Mouse (Mus musculus): ENCODE results near the gene Pigq.

Pigq gene

DNA sequence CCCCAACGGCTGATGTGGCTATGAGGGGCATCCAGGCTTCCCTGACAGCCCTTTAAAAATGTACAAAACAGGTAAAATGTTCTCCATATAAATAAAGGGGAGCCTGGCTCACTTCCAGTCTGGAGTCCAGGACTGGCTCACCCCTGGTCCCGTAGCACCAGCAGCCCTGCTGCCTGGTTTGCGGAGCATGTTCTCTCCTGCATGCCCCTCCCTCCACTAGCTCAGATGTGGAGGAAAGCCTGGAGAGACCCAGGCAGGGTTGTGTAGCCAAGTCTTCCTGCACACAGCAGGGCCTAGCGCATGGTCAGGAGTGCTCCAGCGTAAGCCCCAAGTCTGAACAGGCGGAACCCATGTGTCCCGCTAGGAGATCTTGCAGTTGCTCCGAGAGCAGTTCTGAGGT lies 61.5 kb downstream of the Pigq start:
- in situ Hi-C loops (cut with MboI), result no loop called here

DNA sequence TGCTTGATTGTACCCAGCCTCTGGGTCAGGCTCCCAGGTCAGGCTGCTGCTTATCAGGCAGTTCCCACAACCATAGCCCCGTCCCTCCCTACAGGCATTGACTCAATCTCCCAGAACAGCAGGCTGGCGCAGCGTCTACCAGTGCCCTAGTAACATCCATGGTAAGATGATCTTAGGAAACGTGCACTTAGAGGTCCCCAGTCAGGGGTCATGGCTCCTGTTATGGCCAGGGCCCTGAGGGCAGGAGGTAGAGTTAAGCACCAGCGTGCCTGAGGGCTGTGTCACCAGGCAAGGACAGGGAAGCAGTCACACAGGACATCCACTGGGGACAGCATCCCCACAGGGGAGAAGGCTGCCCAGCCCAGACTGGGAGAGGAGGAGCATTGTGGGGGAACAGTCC lies 62.4 kb downstream of the Pigq start:
- in situ Hi-C loops (cut with MboI), result no loop called here

DNA sequence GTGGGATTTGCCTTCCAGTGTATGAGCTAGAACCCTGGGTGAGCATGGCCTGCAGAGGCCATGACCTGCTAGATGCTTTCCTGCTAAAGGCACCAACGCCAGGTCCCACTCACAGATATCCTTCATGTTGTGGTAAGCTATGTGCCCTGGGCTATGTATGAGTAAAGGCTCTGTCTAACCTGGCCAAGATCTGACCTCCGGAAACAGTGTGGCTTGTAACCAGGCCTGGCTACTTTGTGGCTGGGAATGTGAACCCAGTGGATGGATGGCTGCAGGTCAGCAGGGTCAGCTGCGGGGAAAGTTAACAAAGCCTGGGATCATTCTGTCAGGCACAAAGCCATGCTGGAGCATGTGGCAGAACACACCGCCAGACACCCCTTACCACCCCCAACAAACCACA lies 63.0 kb downstream of the Pigq start:
- in situ Hi-C loops (cut with MboI), result no loop called here

DNA sequence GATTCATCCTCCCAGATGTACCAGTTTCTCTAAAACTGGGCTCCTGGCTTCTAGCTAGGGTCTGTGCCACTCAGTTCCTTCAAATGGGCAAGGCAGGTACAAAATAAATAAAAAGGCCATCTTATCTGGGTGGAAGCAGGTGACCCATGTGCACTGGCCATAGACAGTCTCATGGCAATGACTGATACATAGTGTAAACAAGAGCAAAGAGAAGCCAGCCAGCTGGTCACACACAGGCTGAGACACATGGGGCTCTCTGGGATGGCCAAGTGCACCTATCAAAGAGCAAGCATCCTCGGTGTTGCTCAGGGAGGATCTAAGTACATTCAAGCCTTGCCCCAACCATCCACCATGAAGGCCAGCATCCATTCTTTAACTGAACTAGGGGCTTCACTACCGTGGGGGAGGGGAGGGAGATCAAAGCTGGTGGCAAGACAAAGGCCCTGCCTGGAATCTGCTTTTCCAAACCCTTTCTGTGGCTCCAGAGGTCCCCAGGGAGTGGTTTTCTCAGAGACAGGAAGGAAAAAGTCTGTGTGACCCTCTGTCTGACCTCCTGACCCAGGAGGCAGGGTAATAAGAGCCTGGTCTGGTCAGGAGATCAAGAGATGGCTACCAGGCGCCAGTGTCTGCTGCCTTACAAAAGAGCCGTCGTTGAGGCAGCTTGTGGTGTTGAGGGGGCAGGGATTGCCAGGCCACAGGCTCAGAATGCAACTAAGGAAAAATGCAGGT lies 63.7 kb downstream of the Pigq start:
- in situ Hi-C loops (cut with MboI), result no loop called here

DNA sequence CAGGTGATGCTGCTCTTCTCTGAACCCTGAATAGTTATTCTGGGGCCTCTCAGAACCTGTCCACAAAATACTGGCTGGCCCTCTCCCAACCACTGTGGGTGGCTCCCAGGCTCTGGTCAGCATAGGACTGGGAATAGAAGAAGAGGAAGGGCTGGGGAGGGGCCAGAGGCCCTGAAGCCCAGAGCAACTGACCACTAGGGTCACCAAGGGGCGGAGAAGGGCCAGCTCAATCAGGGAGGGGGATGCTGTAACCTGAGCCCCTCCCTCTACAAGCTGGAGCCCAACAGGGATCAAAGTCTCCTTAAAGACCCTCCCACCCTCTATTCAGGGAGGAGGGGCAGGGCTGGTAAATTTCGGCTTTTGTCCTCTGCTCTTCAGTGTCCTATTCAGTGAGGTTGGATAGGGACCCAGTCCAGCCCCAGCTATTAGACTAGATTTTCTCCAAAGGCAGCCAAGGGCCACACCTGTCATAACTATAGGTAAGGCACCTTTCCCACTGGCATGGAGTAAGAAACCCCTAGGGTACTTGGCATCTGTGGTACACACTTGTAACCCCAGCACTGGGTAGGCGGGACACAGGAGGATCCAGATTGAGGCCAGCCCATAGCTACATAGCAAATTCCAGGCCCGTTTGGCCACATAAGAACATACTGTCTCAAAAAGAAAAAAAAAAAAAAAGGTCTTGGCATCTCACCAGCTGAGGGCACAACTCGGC lies 64.4 kb downstream of the Pigq start, which contains the start of gene Wfikkn1:
Gene Wfikkn1, minus strand, starts transcription at position 663 of the 715 bp plus-strand sequence.
- in situ Hi-C loops (cut with MboI), result no loop called here

DNA sequence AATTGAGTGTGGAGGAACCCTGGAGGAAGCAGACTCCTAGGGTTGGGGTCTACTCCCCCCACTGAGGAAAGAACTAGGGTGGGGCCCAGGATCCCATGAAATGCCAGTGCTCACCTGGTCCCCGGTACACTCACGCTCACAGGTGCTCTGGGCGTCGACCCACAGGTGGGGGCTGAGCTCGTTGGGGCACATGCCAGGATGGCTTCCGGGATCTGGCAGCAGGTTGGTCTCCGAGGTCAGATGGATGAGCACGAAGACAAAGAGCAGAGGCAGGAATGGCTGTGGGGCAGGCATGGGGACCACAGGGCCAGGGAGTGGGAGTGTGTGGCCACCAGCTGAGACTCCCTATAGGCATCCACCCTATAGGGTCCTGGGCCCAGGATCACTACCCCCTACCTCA lies 65.0 kb downstream of the Pigq start:
- in situ Hi-C loops (cut with MboI), result no loop called here

DNA sequence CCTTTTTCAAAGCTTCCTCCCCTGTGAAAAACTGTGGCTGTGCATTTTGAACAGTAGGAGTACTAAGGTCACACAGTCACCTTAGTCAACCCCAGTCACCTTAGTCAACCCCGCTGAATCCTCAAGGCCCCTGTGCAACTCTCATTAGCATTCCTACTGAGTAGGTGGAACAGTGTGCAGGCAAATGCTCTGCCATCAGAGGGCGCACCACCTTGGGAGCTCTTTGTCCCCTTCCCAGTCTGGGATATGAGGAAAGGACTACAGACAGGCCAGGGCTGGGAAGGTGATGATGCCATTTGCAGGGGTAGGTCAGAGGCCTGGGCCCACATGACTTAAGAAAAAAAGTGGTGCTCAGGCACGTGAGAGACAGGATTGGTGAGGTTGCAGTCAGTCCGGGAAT lies 65.5 kb downstream of the Pigq start:
- in situ Hi-C loops (cut with MboI), result no loop called here

DNA sequence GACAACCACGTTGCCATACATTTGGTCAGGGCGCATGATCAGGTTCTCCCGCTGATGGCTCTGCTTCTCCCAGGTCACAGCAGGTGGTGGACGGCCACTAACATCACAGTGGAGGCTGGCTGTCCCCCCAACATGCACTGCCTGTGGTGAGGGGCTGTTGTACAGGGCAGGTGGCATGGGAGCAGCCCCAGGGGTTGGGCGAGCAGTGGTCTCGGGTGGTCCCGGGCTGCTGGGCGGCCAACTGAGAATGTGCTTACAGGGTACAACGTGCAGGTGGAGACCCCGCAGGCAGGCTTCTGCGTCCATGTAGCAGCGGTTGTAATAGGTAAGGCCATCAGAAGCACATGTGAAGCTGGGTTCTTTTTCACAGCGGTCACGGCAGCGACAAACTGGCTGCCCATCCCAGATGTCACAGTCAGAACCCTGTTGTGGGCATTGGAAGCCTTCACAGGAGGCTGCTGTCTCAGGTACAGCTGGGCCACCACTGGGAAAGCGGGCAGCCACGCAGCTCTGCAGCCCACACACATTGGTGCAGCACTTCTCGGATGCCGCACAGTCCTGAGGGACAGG lies 66.0 kb downstream of the Pigq start:
- in situ Hi-C loops (cut with MboI), result no loop called here

DNA sequence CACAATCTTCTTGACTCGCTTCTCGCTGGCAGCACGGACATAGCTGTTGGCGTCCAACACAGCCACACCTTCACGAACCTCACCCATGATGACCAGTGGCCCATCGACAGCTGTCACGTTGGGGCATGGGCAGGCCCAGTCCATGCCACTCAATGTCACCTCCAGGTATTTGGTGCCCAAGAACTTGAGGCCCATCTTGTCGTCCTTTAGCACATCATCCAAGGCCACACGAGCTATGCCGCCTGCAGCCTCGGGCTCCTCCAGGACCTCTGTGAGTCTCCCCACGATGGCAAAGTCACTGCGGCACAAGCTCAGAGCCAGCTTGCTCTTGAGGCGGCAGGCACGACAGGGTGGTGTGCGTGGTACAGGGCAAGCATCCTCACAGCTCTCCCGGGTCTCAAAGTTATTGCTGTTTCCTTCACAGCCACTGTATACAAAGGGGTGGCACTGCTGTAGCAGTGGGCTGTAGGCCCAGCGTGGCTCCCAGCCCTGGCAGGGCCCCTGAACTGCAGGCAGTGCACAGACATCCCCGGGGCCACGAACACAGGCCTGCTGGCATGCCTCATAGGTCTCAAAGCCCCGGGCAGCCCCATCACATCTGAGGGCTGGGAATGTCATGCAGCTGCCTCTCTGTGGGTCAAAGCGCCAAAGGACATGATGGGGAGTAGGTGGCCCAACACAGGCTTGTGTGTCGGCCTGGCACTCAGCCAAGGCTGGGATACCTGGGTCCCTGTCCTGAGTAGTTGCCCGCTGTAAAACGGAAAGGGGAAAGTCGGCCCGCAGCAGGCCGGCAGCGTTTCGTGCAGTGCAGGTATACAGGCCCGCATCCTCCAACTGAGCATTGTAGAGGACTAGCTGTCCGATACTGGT lies 66.8 kb downstream of the Pigq start:
- in situ Hi-C loops (cut with MboI), result no loop called here

DNA sequence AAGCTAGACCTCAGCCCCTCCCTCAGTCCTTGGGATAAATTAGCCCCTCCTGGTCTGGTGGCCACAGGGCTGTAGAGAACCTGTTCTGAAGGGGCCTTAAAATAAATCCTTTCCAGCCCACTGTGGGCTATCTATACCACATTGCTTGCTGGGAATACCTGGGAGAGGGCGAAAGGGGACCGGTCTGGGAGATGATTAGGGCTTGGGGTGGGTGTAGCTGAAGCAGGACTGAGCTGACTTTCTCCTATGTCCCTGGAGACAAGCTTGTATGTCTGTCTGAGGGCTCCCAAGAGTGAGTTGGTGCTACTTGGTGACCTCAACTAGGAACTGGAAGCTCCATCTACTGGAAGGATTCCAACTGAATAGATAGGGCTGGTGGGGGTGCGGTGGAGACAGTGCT lies 67.7 kb downstream of the Pigq start:
- in situ Hi-C loops (cut with MboI), result no loop called here
